Mouse (Mus musculus) MEL (cell line): ENCODE results near the gene Wrb. TPM values are rescaled to one million over a fixed set of nuclear protein-coding genes. Genes with fewer than 3 reads are reported as not detected.

ENCODE experiments used
- DNase-seq: peaks from one replicate; pipeline ENCODE4 v3.0.0; 2011; ENCODE audit warnings: low read depth, low spot score
- H3K27ac ChIP-seq: 2 replicates; pipeline ENCODE4 v1.5.1; 2012; ENCODE audit warnings: low read depth, mild to moderate bottlenecking, control low read depth, low read length, moderate library complexity; ENCODE audit not compliant: control insufficient read depth
- H3K27me3 ChIP-seq, 2 experiments: fragments of 150-350 bp in 1 of 2; sonication (generic) in 1 of 2; 2 replicates each; pipeline ENCODE4 v1.6.1; 2012; ENCODE audit warnings: low read length in 2 of 2, mild to moderate bottlenecking in 2 of 2, improper control_type of control experiment in 1 of 2, moderate library complexity in 1 of 2; ENCODE audit not compliant: insufficient read depth in 2 of 2, control insufficient read depth in 1 of 2
- H3K36me3 ChIP-seq, 2 experiments: 2 replicates each; pipeline ENCODE4 v1.6.1; 2012 to 2014; ENCODE audit warnings: low read length in 2 of 2, improper control_type of control experiment in 1 of 2, inconsistent platforms in 1 of 2, mild to moderate bottlenecking in 1 of 2; ENCODE audit not compliant: insufficient read depth in 2 of 2, control insufficient read depth in 1 of 2
- H3K4me1 ChIP-seq, 2 experiments: fragments of 150-350 bp in 1 of 2; sonication (generic) in 1 of 2; 2 replicates each; pipeline ENCODE4 v1.6.1; 2012; ENCODE audit warnings: low read length in 2 of 2, improper control_type of control experiment in 1 of 2, mild to moderate bottlenecking in 1 of 2; ENCODE audit not compliant: insufficient read depth in 2 of 2, control insufficient read depth in 1 of 2
- H3K4me3 ChIP-seq, 2 experiments: fragments of 150-350 bp in 1 of 2; sonication (generic) in 1 of 2; 2 replicates each; pipeline ENCODE4 v1.5.1; 2012; ENCODE audit warnings: low read depth in 2 of 2, low read length in 2 of 2, mild to moderate bottlenecking in 2 of 2, moderate library complexity in 2 of 2, control low read depth in 1 of 2, improper control_type of control experiment in 1 of 2; ENCODE audit not compliant: control insufficient read depth in 1 of 2, insufficient read depth in 1 of 2
- H3K79me2 ChIP-seq: 2 replicates; pipeline ENCODE4 v1.6.1; 2012; ENCODE audit warnings: mild to moderate bottlenecking, low read length, moderate library complexity; ENCODE audit not compliant: control insufficient read depth, poor library complexity, insufficient read depth
- H3K9ac ChIP-seq: 2 replicates; pipeline ENCODE4 v1.6.1; 2012; ENCODE audit warnings: low read depth, mild to moderate bottlenecking, control low read depth, low read length, moderate library complexity; ENCODE audit not compliant: control insufficient read depth, poor library complexity, severe bottlenecking
- H3K9me3 ChIP-seq: fragments of 150-350 bp; sonication (generic); replicated peaks from 2 replicates; pipeline ENCODE4 v1.6.1; 2012; ENCODE audit warnings: mild to moderate bottlenecking, low read length, improper control_type of control experiment, moderate library complexity; ENCODE audit not compliant: insufficient read depth
- BHLHE40 ChIP-seq: IDR thresholded peaks from 2 replicates; pipeline ENCODE4 v1.6.1; 2012; ENCODE audit warnings: low read depth, mild to moderate bottlenecking, inconsistent platforms, low read length, improper control_type of control experiment, borderline replicate concordance
- CHD1 ChIP-seq: IDR thresholded peaks from 2 replicates; pipeline ENCODE4 v1.6.1; 2012; ENCODE audit warnings: low read depth, mild to moderate bottlenecking, inconsistent platforms, low read length, improper control_type of control experiment
- CHD2 ChIP-seq: IDR thresholded peaks from 2 replicates; pipeline ENCODE4 v1.6.1; 2011; ENCODE audit warnings: low read length, improper control_type of control experiment
- CTCF ChIP-seq, 3 experiments: IDR thresholded peaks in 2 of 3; conservative IDR thresholded peaks in 1 of 3; 2 replicates each; pipeline ENCODE4 v1.5.1; 2011 to 2012; ENCODE audit warnings: low read length in 3 of 3, low read depth in 2 of 3, mild to moderate bottlenecking in 2 of 3, improper control_type of control experiment in 1 of 3, inconsistent platforms in 1 of 3, mixed read lengths in 1 of 3, moderate library complexity in 1 of 3; ENCODE audit not compliant: control insufficient read depth in 1 of 3, insufficient read depth in 1 of 3, poor library complexity in 1 of 3, severe bottlenecking in 1 of 3
- E2F4 ChIP-seq: IDR thresholded peaks from 2 replicates; pipeline ENCODE4 v1.6.1; 2011; ENCODE audit warnings: low read depth, low read length, improper control_type of control experiment, borderline replicate concordance
- ELF1 ChIP-seq: IDR thresholded peaks from 2 replicates; pipeline ENCODE4 v1.6.1; 2014; ENCODE audit warnings: low read depth, mild to moderate bottlenecking, inconsistent platforms, low read length, improper control_type of control experiment, moderate library complexity
- EP300 ChIP-seq, 2 experiments: IDR thresholded peaks; 2 replicates each; pipeline ENCODE4 v1.6.1; 2011; ENCODE audit warnings: improper control_type of control experiment in 2 of 2, low read length in 2 of 2, low read depth in 1 of 2, mild to moderate bottlenecking in 1 of 2
- ETS1 ChIP-seq: IDR thresholded peaks from 2 replicates; pipeline ENCODE4 v1.6.1; 2012; ENCODE audit warnings: low read depth, mild to moderate bottlenecking, inconsistent platforms, low read length, improper control_type of control experiment, moderate library complexity
- GABPA ChIP-seq: IDR thresholded peaks from 2 replicates; pipeline ENCODE4 v1.6.1; 2012; ENCODE audit warnings: low read depth, mild to moderate bottlenecking, inconsistent platforms, low read length, improper control_type of control experiment, moderate library complexity
- GATA1 ChIP-seq: IDR thresholded peaks from 2 replicates; pipeline ENCODE4 v1.6.1; 2011; ENCODE audit warnings: low read depth, low read length, improper control_type of control experiment
- HCFC1 ChIP-seq: IDR thresholded peaks from 2 replicates; pipeline ENCODE4 v1.6.1; 2012; ENCODE audit warnings: low read depth, mild to moderate bottlenecking, inconsistent platforms, low read length, improper control_type of control experiment, moderate library complexity
- JUND ChIP-seq: IDR thresholded peaks from 2 replicates; pipeline ENCODE4 v1.6.1; 2011; ENCODE audit warnings: low read depth, mild to moderate bottlenecking, improper control_type of control experiment, low read length
- KAT2A ChIP-seq: conservative IDR thresholded peaks from 2 replicates; pipeline ENCODE4 v1.6.1; 2012; ENCODE audit warnings: low read depth, low read length, improper control_type of control experiment, inconsistent platforms
- MAFK ChIP-seq: IDR thresholded peaks from 2 replicates; pipeline ENCODE4 v1.6.1; 2011; ENCODE audit warnings: low read depth, mild to moderate bottlenecking, low read length, improper control_type of control experiment, borderline replicate concordance
- MAX ChIP-seq: IDR thresholded peaks from 2 replicates; pipeline ENCODE4 v1.6.1; 2011; ENCODE audit warnings: low read length, improper control_type of control experiment
- MAZ ChIP-seq: IDR thresholded peaks from 2 replicates; pipeline ENCODE4 v1.6.1; 2012; ENCODE audit warnings: low read depth, mild to moderate bottlenecking, inconsistent platforms, low read length, improper control_type of control experiment
- MXI1 ChIP-seq: IDR thresholded peaks from 2 replicates; pipeline ENCODE4 v1.6.1; 2011; ENCODE audit warnings: mild to moderate bottlenecking, low read depth, low read length, improper control_type of control experiment
- MYB ChIP-seq: IDR thresholded peaks from 2 replicates; pipeline ENCODE4 v1.6.1; 2011; ENCODE audit warnings: mild to moderate bottlenecking, low read depth, low read length, improper control_type of control experiment
- MYC ChIP-seq: IDR thresholded peaks from 2 replicates; pipeline ENCODE4 v1.6.1; 2011; ENCODE audit warnings: low read depth, mild to moderate bottlenecking, low read length, improper control_type of control experiment, moderate library complexity
- NELFE ChIP-seq: IDR thresholded peaks from 2 replicates; pipeline ENCODE4 v1.6.1; 2011; ENCODE audit warnings: low read depth, low read length, improper control_type of control experiment
- NRF1 ChIP-seq: IDR thresholded peaks from 2 replicates; pipeline ENCODE4 v1.6.1; 2014; ENCODE audit warnings: low read depth, mild to moderate bottlenecking, inconsistent platforms, low read length, improper control_type of control experiment, moderate library complexity; ENCODE audit not compliant: poor library complexity, insufficient read depth, severe bottlenecking
- POLR2A ChIP-seq, 2 experiments: IDR thresholded peaks; 2 replicates each; pipeline ENCODE4 v1.6.1; 2011 to 2012; ENCODE audit warnings: low read length in 2 of 2, mild to moderate bottlenecking in 2 of 2, control low read depth in 1 of 2, improper control_type of control experiment in 1 of 2, low read depth in 1 of 2, moderate library complexity in 1 of 2; ENCODE audit not compliant: control insufficient read depth in 1 of 2, insufficient read depth in 1 of 2, poor library complexity in 1 of 2
- POLR2AphosphoS2 ChIP-seq: IDR thresholded peaks from 2 replicates; pipeline ENCODE4 v1.6.1; 2011; ENCODE audit warnings: low read length, improper control_type of control experiment
- POLR2AphosphoS5 ChIP-seq: IDR thresholded peaks from 2 replicates; pipeline ENCODE4 v1.6.1; 2012; ENCODE audit warnings: low read depth, borderline replicate concordance, mild to moderate bottlenecking, inconsistent platforms, low read length, moderate library complexity, mixed read lengths
- RAD21 ChIP-seq: IDR thresholded peaks from 2 replicates; pipeline ENCODE4 v1.6.1; 2011; ENCODE audit warnings: mild to moderate bottlenecking, low read depth, low read length, improper control_type of control experiment
- RCOR1 ChIP-seq: IDR thresholded peaks from 2 replicates; pipeline ENCODE4 v1.6.1; 2012; ENCODE audit warnings: low read depth, mild to moderate bottlenecking, inconsistent platforms, low read length, improper control_type of control experiment
- SIN3A ChIP-seq: IDR thresholded peaks from 2 replicates; pipeline ENCODE4 v1.6.1; 2012; ENCODE audit warnings: low read length, improper control_type of control experiment, inconsistent platforms
- SMC3 ChIP-seq: IDR thresholded peaks from 2 replicates; pipeline ENCODE4 v1.6.1; 2011; ENCODE audit warnings: low read depth, low read length, improper control_type of control experiment
- TAL1 ChIP-seq: IDR thresholded peaks from 2 replicates; pipeline ENCODE4 v1.6.1; 2012; ENCODE audit warnings: mild to moderate bottlenecking, inconsistent platforms, low read length, moderate library complexity, mixed read lengths
- TBP ChIP-seq: IDR thresholded peaks from 2 replicates; pipeline ENCODE4 v1.8.0; 2011; ENCODE audit warnings: low read depth, low read length, improper control_type of control experiment
- TCF12 ChIP-seq: IDR thresholded peaks from 2 replicates; pipeline ENCODE4 v1.6.1; 2014; ENCODE audit warnings: low read depth, mild to moderate bottlenecking, inconsistent platforms, low read length, improper control_type of control experiment, moderate library complexity
- UBTF ChIP-seq: IDR thresholded peaks from 2 replicates; pipeline ENCODE4 v1.6.1; 2012; ENCODE audit warnings: low read depth, mild to moderate bottlenecking, inconsistent platforms, low read length, improper control_type of control experiment, moderate library complexity, borderline replicate concordance; ENCODE audit not compliant: insufficient read depth
- USF1 ChIP-seq: IDR thresholded peaks from 2 replicates; pipeline ENCODE4 v1.6.1; 2014; ENCODE audit warnings: low read depth, mild to moderate bottlenecking, inconsistent platforms, low read length, improper control_type of control experiment, moderate library complexity
- USF2 ChIP-seq, 2 experiments: IDR thresholded peaks; 2 replicates each; pipeline ENCODE4 v1.6.1; 2011 to 2012; ENCODE audit warnings: improper control_type of control experiment in 2 of 2, low read length in 2 of 2, borderline replicate concordance in 1 of 2, inconsistent platforms in 1 of 2, low read depth in 1 of 2, mild to moderate bottlenecking in 1 of 2; ENCODE audit not compliant: insufficient read depth in 1 of 2
- ZC3H11A ChIP-seq: IDR thresholded peaks from 2 replicates; pipeline ENCODE4 v1.6.1; 2012; ENCODE audit warnings: low read depth, mild to moderate bottlenecking, inconsistent platforms, low read length, improper control_type of control experiment
- ZKSCAN1 ChIP-seq: IDR thresholded peaks from 2 replicates; pipeline ENCODE4 v1.6.1; 2012; ENCODE audit warnings: low read depth, mild to moderate bottlenecking, inconsistent platforms, low read length, improper control_type of control experiment, moderate library complexity
- ZMIZ1 ChIP-seq: IDR thresholded peaks from 2 replicates; pipeline ENCODE4 v1.6.1; 2012; ENCODE audit warnings: low read depth, mild to moderate bottlenecking, inconsistent platforms, low read length, improper control_type of control experiment, moderate library complexity
- ZNF384 ChIP-seq: IDR thresholded peaks from 2 replicates; pipeline ENCODE4 v1.6.1; 2012; ENCODE audit warnings: low read depth, mild to moderate bottlenecking, inconsistent platforms, low read length, improper control_type of control experiment
- polyA plus RNA-seq, 2 experiments: library from polyadenylated mRNA; stranded (reverse) in 1 of 2; unstranded in 1 of 2; fragments of >175 nt in 1 of 2; fragments of >200 nt in 1 of 2; gene quantifications; 2 replicates each; pipeline versions ENCODE4 v1.2.1 to v1.2.4; 2012; ENCODE audit warnings: low replicate concordance in 2 of 2, low read depth in 1 of 2; ENCODE audit not compliant: insufficient read length in 2 of 2, insufficient read depth in 1 of 2, missing spikeins in 1 of 2
- total RNA-seq: library from RNA; depleted of rRNA; stranded (reverse); fragments of 300-350 nt; gene quantifications from 2 replicates; pipeline ENCODE4 v1.2.3, GENCODE M21; 2012

Gene Wrb
- total and polyA plus RNA-seq, 3 experiments: 41.6 to 50.2 TPM; not detected in 1

DNA sequence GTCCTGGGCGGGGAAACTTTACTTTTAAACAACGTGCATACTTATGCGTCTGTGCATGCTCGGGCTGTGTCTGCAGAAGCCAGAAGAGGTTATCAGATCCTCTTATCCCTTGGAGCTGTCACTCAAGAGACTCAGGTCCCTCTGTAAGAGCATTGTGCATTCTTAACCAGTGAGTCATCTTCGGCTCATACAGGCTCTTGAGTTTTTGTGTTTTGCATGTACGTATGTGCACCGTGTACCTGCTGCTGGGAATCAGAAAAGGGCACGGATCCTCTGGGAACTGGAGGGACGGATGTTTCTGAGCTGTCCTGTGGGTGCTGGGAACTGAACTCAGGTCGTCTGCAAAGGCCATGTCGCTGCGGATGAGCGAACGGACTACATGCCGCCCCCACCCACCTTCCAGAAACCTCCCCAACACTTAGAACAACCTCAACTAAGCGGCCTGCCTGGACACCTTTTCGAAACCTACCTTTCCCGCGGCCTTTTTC is 18.5 kb upstream of the Wrb start:
- Histone ChIP-seq H3K27me3 (no peaks in the 10 kb centered on the region), H3K36me3 (peaks cover 12 to 13% of the 10 kb centered on the region in 2 experiments), H3K9me3 (no peaks in the 10 kb centered on the region), H3K9ac (peak overlapping the region; percentile 86), H3K79me2 (peaks cover 14% of the 10 kb centered on the region), H3K4me3 (peak overlapping the region; percentile 72 to 97), H3K4me1 (peaks cover 0 to 4% of the 10 kb centered on the region in 2 experiments; a peak in 3 of 4 replicates), H3K27ac (peak overlapping the region; percentile 68)
- peak; percentile 69 for DNase-seq
- TF ChIP-seq MXI1 (peak; percentile 74), RAD21 (no peak), GATA1 (peak; percentile 89), MYB (no peak), CTCF (IDR thresholded peaks at IDR 0.05 in 2 of 3, conservative IDR thresholded peaks at IDR 0.05 in 1 of 3; ENCODE audit: control insufficient read depth in 1 of 3, insufficient read depth in 1 of 3, low read depth in 2 of 3, low read length in 3 of 3, poor library complexity in 1 of 3, severe bottlenecking in 1 of 3) (no peak), USF1 (no peak), BHLHE40 (no peak), ELF1 (no peak), TAL1 (no peak), HCFC1 (peak; percentile 41), POLR2AphosphoS2 (no peak), ZC3H11A (no peak), CHD2 (no peak), KAT2A (0 out of 2 replicates have a peak, but pooled peaks have one; percentile 19), SMC3 (no peak), NRF1 (peak; percentile 53; the same call in 1 of the 2 replicates), USF2 (IDR thresholded peaks at IDR 0.05; ENCODE audit: borderline replicate concordance in 1 of 2, insufficient read depth in 1 of 2, low read depth in 1 of 2, low read length in 2 of 2) (no peak), UBTF (no peak), MYC (peak; percentile 63; the same call in 1 of the 2 replicates), E2F4 (no peak), EP300 (IDR thresholded peaks at IDR 0.05; ENCODE audit: low read depth in 1 of 2, low read length in 2 of 2) (0 out of 4 replicates have a peak, but pooled peaks of 1 of the 2 experiments have one; percentile 12), MAX (no peak; the same call in 1 of the 2 replicates), ZMIZ1 (no peak), GABPA (no peak), POLR2A (IDR thresholded peaks at IDR 0.05; ENCODE audit: control insufficient read depth in 1 of 2, insufficient read depth in 1 of 2, low read depth in 1 of 2, low read length in 2 of 2, poor library complexity in 1 of 2) (0 out of 4 replicates have a peak, but pooled peaks of 1 of the 2 experiments have one; percentile 12), TCF12 (no peak), TBP (no peak), ETS1 (peak; percentile 70), POLR2AphosphoS5 (no peak), SIN3A (peak; percentile 62), ZNF384 (no peak), JUND (no peak), CHD1 (no peak), ZKSCAN1 (no peak), MAFK (no peak), NELFE (no peak), RCOR1 (no peak), MAZ (no peak)
